Mouse (Mus musculus): Measurements from ENCODE around the gene Txnrd2. TPM values are rescaled to one million over a fixed set of nuclear protein-coding genes. Genes with fewer than 3 reads are reported as not detected.

Txnrd2 gene
- polyA plus RNA-seq, 1 experiment = 21.5 TPM

- DNase-seq (ENCODE audit: low spot score) = no peak
These were observed 25.4 kb downstream of the Txnrd2 start for GRCm38 (mm10) chr16:18451486-18452181.

GRCm38 (mm10) chr16:18452361-18452862 is 26.2 kb downstream of the Txnrd2 start:
- no peak for DNase-seq (ENCODE audit: low spot score)

- DNase-seq (ENCODE audit: low spot score) = no peak
These were observed 27.7 kb downstream of the Txnrd2 start for GRCm38 (mm10) chr16:18453846-18454245.

- no peak for DNase-seq (ENCODE audit: low spot score)
These were observed 29.2 kb downstream of the Txnrd2 start for GRCm38 (mm10) chr16:18455407-18455806.

- no peak for DNase-seq (ENCODE audit: low spot score)
These were observed 32.5 kb downstream of the Txnrd2 start for GRCm38 (mm10) chr16:18458661-18459060.

- DNase-seq (ENCODE audit: low spot score) = no peak
These were observed 33.3 kb downstream of the Txnrd2 start for GRCm38 (mm10) chr16:18459335-18459954.

- no peak for DNase-seq (ENCODE audit: low spot score)
These were observed 33.8 kb downstream of the Txnrd2 start for GRCm38 (mm10) chr16:18459955-18460370.

GRCm38 (mm10) chr16:18460826-18461225 is 34.6 kb downstream of the Txnrd2 start:
- no peak for DNase-seq (ENCODE audit: low spot score)

GRCm38 (mm10) chr16:18462031-18462430 is 35.8 kb downstream of the Txnrd2 start:
- DNase-seq (ENCODE audit: low spot score) = no peak

- no peak for DNase-seq (ENCODE audit: low spot score)
These were observed 36.4 kb downstream of the Txnrd2 start for GRCm38 (mm10) chr16:18462598-18462997.

GRCm38 (mm10) chr16:18464271-18464670 is 38.1 kb downstream of the Txnrd2 start:
- no peak for DNase-seq (ENCODE audit: low spot score)

- DNase-seq (ENCODE audit: low spot score) = no peak
These were observed 44.6 kb downstream of the Txnrd2 start for GRCm38 (mm10) chr16:18470829-18471228.

- peak; percentile 15 for DNase-seq (ENCODE audit: low spot score)
These were observed 45.3 kb downstream of the Txnrd2 start for GRCm38 (mm10) chr16:18471381-18471955.

- DNase-seq (ENCODE audit: low spot score) = no peak
These were observed 45.8 kb downstream of the Txnrd2 start for GRCm38 (mm10) chr16:18471976-18472375.

- DNase-seq (ENCODE audit: low spot score) = no peak
These were observed 46.2 kb downstream of the Txnrd2 start for GRCm38 (mm10) chr16:18472416-18472815.

GRCm38 (mm10) chr16:18472976-18473375 is 46.8 kb downstream of the Txnrd2 start:
- DNase-seq (ENCODE audit: low spot score) = no peak

- peak; percentile 16 for DNase-seq (ENCODE audit: low spot score)
These were observed 47.8 kb downstream of the Txnrd2 start for GRCm38 (mm10) chr16:18474021-18474420.

- peak; percentile 16 for DNase-seq (ENCODE audit: low spot score)
These were observed 51.8 kb downstream of the Txnrd2 start for GRCm38 (mm10) chr16:18477996-18478395.

GRCm38 (mm10) chr16:18479667-18480066 is 53.5 kb downstream of the Txnrd2 start:
- peak; percentile 20 for DNase-seq (ENCODE audit: low spot score)

- peak; percentile 14 for DNase-seq (ENCODE audit: low spot score)
These were observed 54.8 kb downstream of the Txnrd2 start for GRCm38 (mm10) chr16:18480933-18481485.

- no peak for DNase-seq (ENCODE audit: low spot score)
These were observed 56.2 kb downstream of the Txnrd2 start for GRCm38 (mm10) chr16:18482431-18482830.

- no peak for DNase-seq (ENCODE audit: low spot score)
These were observed 57.7 kb downstream of the Txnrd2 start for GRCm38 (mm10) chr16:18483839-18484238.

GRCm38 (mm10) chr16:18484386-18484785 is 58.2 kb downstream of the Txnrd2 start:
- DNase-seq (ENCODE audit: low spot score) = no peak
